Mouse (Mus musculus): Measurements from ENCODE around the gene Ripply2.

DNA sequence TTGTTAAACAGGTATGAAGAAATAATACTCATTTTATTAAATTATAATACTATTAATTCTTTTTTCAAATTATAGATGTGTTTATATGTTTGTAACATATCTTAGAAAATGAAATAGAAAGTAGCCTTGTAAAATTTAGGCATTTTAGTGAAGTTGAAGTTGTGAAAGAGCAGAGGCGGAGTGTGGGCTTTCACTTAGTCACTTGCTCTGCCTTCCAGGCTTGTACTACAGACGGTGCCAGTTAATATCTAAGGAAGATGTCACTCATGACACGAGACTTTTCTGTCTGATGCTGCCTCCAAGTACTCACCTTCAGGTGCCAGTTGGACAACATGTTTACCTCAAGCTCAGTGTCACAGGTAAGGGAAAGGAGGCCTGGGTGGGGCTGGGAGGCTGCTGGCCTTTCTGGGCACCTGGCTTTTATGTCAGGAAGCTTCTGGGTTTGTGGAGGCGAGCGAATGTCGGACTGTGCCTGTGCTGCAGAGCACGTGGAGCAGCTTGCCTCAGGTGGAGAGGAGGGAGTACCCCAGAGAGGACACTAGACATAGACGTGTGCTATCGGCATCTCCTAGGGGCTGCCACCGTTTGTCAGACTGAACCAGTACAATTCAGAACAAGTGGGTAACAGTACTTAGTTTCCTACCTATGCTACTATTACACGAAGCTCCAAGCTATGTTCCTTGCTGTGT is 40.4 kb downstream of the Ripply2 start:
- TF ChIP-seq CEBPB (IDR thresholded peaks at IDR 0.05; ENCODE audit: low read depth) (no peak), CTCF (IDR thresholded peaks at IDR 0.05; ENCODE audit: control insufficient read depth, insufficient read depth, insufficient read length) (no peak), MAX (IDR thresholded peaks at IDR 0.05) (no peak)
